Mouse (Mus musculus) urinary bladder, postnatal 4 days (tissue): ENCODE measurements around the gene Nrg3.
"Not testable (repeated sequence)": the region's sequence is repeated elsewhere in the genome, so short reads cannot be mapped to it uniquely, and the experiment has no call there.

Source experiments
- DNase-seq, 2 experiments: peaks; one replicate each; pipeline ENCODE4 v3.0.0; 2021 to 2022; ENCODE audit warnings: low spot score in 2 of 2

Gene Nrg3

DNA sequence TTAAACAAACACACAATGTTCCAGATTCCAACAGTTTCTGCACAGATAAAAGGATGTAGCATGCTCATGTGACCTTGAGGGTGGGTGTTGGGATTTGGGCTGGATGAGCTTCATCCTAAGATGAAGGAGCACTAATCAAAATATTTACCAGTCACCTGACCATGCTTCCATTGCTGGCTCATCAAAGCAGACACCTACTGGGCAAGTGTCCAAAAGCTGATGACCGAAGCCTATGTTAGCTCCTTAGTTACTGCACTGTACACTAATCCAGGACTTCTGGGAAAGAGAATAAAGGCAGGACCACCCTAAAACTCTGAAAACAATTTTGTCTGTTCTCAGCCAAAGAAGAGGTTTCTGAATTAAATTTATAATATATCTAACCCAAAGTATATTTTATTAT, 261.4 kb downstream of the Nrg3 start:
- DNase-seq: no peak

DNA sequence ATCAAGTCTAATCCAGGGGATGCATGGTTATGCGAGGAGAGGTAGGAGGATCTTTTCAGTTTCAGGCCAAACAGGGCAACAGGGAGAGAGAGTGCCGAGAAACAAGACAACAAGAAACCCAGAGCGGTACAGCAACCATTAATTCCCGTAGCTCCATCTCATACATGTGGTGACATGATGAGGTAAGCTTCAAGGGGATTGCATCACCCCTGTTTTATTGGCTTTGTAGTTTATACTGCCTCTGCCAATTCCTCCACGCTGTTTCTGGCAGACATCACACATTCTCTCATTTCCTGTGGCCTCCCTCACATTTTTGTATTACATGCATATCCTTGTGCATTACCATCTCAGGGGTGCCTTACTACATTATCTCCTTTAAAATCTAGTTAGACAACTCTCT, 280.9 kb downstream of the Nrg3 start:
- DNase-seq: no peak

DNA sequence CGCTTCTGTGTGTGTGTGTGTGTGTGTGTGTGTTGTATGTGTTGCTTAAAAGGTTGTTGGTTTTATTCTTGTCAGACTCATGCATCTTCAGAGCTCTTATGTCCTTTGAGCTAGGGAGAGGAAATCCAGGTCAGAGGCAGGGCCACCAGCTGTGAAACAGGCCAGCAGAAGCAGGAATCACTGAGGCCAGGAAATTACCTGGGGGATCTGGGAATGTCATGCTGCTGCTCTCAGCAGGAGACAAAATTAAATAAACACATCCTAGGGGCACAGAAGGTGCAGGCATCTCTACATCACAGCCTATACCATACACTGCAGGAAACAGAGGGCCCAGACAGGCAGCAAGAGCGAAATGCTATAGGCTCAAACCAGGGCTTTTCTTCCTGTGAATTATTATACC, 299.2 kb downstream of the Nrg3 start:
- no peak for DNase-seq

DNA sequence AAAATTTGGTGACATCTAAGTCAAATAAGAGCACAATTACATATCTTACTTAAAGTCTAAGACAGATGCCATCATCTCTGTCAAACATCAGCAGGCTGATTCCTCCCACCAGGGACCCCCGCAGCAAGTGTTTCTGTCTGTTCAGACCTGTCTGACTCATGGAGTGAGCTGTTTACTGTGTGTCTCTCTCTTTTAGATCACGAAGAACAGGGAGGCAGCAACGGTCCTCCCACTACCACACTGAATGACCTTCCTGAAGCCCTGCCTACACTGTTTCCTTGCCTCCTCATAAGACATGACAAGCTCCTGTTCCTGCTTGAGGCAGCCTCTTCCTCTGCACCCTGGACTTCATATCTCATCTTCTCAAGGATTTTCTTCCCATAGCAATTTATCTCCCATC, 312.7 kb downstream of the Nrg3 start:
- no peak for DNase-seq

- DNase-seq: no peak
These were observed 317.4 kb downstream of the Nrg3 start for GRCm38 (mm10) chr14:39155462-39155861.

GRCm38 (mm10) chr14:39129766-39130165, 343.1 kb downstream of the Nrg3 start:
- no peak for DNase-seq

DNA sequence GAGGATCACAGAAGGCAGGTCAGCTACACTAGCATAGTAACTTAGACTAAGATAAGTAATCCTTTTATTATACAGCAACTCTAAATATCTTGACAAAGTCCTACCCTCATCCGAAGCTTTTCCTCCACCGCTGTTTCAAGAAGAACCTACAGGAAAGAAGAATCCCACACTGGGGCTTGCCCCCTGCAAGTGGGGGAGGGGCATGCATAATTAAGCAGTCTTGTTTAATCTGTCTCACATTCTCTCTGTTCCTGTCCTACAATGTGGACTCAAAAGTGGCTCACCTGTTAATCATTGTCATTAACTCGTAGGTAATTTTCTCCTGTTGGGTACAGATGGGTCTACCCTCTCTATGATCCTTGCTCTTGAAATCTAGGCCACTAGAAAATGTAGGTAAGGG, 354.9 kb downstream of the Nrg3 start:
- DNase-seq: no peak

GRCm38 (mm10) chr14:39116522-39117231, 356.2 kb downstream of the Nrg3 start:
- not testable (repeated sequence) for DNase-seq

- DNase-seq: no peak
These were observed 363.3 kb downstream of the Nrg3 start for GRCm38 (mm10) chr14:39109566-39109965.

- no peak for DNase-seq
These were observed 366.1 kb downstream of the Nrg3 start for GRCm38 (mm10) chr14:39106776-39107175.

DNA sequence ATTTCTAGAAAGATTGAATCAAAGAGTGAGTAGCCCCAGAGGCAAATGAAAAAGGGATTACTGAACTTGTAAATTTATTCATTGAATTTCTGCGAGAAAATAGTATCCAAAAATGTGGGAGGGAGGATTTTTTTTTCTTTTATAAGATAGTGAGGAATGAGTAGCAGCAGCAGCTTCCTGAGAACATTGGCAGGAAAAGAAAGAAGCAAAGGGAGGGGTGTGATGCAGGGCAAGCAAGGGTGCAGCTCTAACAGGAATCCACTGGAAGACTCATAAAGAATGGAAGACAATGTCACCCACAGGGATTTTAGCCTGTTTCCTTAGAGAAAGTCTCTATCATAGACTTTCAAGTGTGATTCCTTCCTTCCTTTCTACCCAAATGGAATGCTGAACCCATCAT, 377.7 kb downstream of the Nrg3 start:
- DNase-seq: no peak

DNA sequence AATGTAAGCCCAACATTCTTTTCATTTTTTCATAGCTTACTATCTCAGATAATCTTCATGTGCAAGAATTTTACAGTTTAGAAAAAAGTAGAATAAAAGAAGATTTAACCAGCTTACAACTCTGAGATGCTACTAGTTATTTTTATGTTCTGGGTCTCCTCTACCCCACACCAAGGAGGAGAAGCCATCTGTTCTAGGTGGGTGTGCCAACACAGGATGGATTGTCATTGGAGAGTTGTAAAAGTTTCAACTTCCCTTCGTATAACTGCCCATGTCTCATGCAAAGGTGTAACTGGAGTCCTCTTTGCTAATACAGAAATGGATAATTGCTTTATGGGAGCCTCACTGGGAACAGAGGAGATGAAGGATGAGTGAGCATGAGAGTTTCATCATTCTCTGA, 393.4 kb downstream of the Nrg3 start:
- no peak for DNase-seq

DNA sequence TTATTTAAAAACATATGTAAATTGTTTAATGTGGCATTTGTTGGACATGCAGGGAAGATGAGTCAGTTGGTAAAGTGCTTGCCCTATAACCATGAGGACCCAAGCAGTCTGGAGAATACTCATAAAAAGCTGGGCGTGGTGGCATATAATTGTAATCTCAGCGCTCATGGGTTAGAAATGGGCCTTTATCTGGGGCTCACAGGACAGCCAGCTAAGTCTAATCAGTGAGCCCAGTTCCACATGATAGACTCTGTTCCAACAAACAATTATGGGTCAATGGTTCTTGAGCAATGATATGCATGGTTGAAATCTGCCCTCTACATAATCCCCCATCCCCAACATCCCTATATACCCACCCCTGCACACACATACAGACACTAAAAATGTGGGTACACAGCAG, 421.3 kb downstream of the Nrg3 start:
- DNase-seq: no peak

DNA sequence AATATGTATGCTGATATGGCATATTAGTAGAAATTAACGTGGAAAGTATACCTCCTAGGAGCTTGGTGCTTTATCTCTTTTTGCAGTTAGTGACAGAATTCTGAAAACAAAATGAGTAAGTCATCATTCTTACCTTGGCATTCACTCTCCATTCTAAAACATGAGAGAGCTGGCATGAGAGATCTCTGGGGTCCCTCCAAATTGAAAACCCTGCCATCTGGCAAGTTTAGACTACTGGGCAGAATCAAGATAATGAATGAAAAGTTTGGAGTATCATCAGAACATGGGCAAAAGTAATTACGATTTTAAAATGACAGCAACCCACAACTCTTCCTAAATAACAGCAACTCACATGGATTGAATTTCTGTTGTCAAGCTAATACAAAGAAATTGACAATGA, 423.9 kb downstream of the Nrg3 start:
- DNase-seq: no peak

DNA sequence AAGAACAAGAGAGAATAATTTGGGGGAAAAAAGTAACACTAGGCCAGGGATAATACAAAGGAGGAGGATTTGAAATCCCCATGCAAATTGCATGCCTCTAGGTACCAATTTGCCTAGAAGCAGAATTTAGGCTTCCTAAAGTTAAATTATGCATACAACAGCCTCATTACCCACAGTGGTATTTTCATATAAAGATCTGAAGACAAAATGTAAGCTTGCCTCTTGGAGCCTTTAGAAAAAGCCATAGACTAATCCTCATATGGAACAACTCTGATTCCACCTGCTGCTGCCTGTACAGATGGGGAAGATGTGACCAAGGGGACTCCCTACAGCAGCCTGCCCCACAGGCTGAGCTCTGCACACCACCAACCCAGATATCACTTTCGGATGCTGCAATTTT, 428.6 kb downstream of the Nrg3 start:
- no peak for DNase-seq

DNA sequence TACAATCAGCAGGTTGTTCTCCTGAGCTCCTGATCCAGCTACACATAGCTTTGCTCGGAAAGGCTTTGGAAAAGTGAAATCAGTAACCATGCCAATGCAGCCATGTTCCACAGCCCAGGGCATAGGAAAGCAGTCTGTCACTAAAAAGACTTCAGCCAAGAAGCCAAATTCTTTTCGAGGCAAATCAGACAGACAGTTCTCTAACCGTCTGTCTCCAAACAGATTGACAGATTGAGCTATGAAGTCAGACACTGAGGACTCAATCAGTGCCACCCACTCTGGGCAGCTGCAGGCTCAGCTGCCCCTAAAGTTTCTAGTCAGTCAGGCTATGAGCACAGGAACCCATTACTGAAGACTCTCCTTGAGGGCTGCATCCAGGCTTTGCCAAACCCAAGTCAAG, 429.1 kb downstream of the Nrg3 start:
- no peak for DNase-seq

- no peak for DNase-seq
These were observed 429.5 kb downstream of the Nrg3 start for GRCm38 (mm10) chr14:39043384-39043783.

GRCm38 (mm10) chr14:39039046-39039445, 433.8 kb downstream of the Nrg3 start:
- DNase-seq: no peak

DNA sequence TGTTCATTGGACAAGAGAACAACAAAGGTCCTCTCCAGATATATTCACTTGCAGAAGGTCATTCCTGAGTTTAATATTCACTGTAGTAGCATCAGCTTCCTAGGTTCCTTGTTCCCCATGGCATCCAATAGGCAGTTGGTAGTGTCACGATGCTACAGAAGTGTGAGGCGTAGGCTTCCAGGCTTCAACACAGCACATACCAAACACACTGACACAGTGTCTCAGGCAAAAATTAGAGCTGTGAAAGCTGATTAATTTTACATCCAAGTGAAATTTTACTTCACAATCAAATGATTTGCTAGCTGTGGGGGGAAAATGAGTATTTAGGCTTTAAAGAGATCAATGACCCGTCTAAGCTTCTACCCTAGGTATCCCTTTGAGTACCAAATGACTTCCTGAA, 438.4 kb downstream of the Nrg3 start:
- DNase-seq: no peak

- DNase-seq: no peak
These were observed 449.8 kb downstream of the Nrg3 start for GRCm38 (mm10) chr14:39023065-39023464.

- no peak for DNase-seq
These were observed 458.8 kb downstream of the Nrg3 start for GRCm38 (mm10) chr14:39014126-39014525.

- no peak for DNase-seq
These were observed 475.0 kb downstream of the Nrg3 start for GRCm38 (mm10) chr14:38997843-38998242.

- no peak for DNase-seq
These were observed 480.4 kb downstream of the Nrg3 start for GRCm38 (mm10) chr14:38992574-38992866.

DNA sequence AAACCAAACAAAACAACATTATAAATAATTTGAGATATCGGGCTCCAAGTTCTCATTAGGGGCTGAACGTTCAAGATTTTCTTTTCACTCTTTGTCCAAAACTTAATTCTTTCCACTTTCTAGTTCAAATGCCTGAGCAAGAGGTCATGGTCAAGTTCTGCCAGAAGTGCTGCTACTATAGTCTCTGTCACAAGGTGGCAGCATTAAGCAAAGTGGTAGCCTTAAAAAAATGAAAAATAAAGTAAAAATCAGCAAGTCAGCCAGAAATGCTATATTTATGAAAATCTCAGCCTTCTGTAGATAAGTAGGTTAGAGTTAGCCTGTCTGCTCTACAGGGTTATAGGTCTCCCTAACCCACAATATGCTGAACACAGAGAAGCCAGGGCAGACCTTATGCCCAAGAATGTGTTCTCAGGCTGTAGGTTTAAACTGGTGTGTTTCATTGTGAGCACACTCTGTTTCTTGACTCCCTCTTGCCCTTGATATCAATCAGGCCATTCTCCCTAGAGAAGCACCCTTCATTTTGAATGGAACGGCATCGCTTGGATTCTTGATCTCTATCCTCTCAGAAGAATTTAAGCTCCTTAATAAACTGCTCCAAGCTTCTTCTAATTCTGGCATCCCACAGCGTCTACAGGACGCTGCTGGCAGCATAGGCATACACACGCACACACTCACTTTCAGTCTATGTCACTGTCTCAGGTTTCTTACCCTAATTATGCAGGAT, 480.9 kb downstream of the Nrg3 start:
- DNase-seq: no peak
